ENCODE assay signal across 19 mouse cellular contexts in genomic region chr4:124951036-124951433, GRCm38 (mm10). TPM values are rescaled to one million over a fixed set of nuclear protein-coding genes. Genes with fewer than 3 reads are reported as not detected.
DNase-seq lines count a peak whose midpoint lies in the region; ATAC-seq and TF ChIP-seq lines count a peak whose summit lies in the region.
"Had no signal": no experiment of that assay in that cellular context is flagged by ENCODE, and none has a peak within 500 bp of the region (broad histone marks: within the 10 kb centered on the region; RNA-seq: fewer than 3 reads in every experiment).

No protein-coding gene starts in this region.

- no peaks in the 10 kb centered on the region for H3K27me3 ChIP-seq in kidney, adult 2 months (replicated peaks; ENCODE audit: control insufficient read depth, insufficient read depth, low read length)
- no peaks in the 10 kb centered on the region for H3K27me3 ChIP-seq in liver, postnatal 0 days (ENCODE audit: insufficient read depth, low read length)
- H3K27me3 ChIP-seq: embryonic facial prominence, embryonic 12.5 days; hindbrain, embryonic 15.5 days; neural tube, embryonic 13.5 days had no signal

- no peak overlapping the region for H3K27ac ChIP-seq in kidney, adult 2 months (ENCODE audit: insufficient read depth, low read depth, low read length)
- no peak overlapping the region for H3K27ac ChIP-seq in liver, postnatal 0 days (ENCODE audit: low read depth)
- H3K27ac ChIP-seq: embryonic facial prominence, embryonic 12.5 days; hindbrain, embryonic 15.5 days; midbrain, embryonic 10.5 days; neural tube, embryonic 13.5 days had no signal

- H3K9me3 ChIP-seq in liver, postnatal 0 days (ENCODE audit: low read length), result no peaks in the 10 kb centered on the region
- H3K9me3 ChIP-seq: embryonic facial prominence, embryonic 12.5 days; forebrain, embryonic 10.5 days; heart, embryonic 13.5 days; hindbrain, embryonic 15.5 days; midbrain, embryonic 10.5 days; neural tube, embryonic 13.5 days had no signal

- no peak overlapping the region for H3K4me3 ChIP-seq in kidney, adult 2 months (ENCODE audit: insufficient read depth, low read depth, low read length)
- no peak overlapping the region for H3K4me3 ChIP-seq in liver, postnatal 0 days (ENCODE audit: low read depth, low read length)
- H3K4me3 ChIP-seq: embryonic facial prominence, embryonic 12.5 days; forebrain, embryonic 10.5 days; heart, embryonic 13.5 days; hindbrain, embryonic 15.5 days; midbrain, embryonic 10.5 days; neural tube, embryonic 13.5 days had no signal

- no peak overlapping the region for H3K9ac ChIP-seq in liver, postnatal 0 days (replicated peaks)
- H3K9ac ChIP-seq: embryonic facial prominence, embryonic 12.5 days; heart, embryonic 13.5 days; hindbrain, embryonic 15.5 days; neural tube, embryonic 13.5 days had no signal

- no peak for TF ChIP-seq CTCF in kidney, adult 2 months (conservative IDR thresholded peaks at IDR 0.05; ENCODE audit: insufficient read depth, insufficient read length, low read depth, low read length)
- no peak for TF ChIP-seq CTCF in liver, postnatal 0 days (IDR thresholded peaks at IDR 0.05; ENCODE audit: low read depth)

- TF ChIP-seq EP300 in liver, postnatal 0 days (IDR thresholded peaks at IDR 0.05; ENCODE audit: low read depth), result no peak

- TF ChIP-seq POLR2A in kidney, adult 2 months (IDR thresholded peaks at IDR 0.05; ENCODE audit: low read depth, low read length), result no peak

- WGBS in kidney, adult 2 months, result 22% methylated on average over 10 of the region's 10 CpGs
- WGBS in liver, postnatal 0 days (ENCODE audit: insufficient replicate concordance), result 42% methylated on average over 10 of the region's 10 CpGs

- no peaks in the 10 kb centered on the region for H3K4me1 ChIP-seq in kidney, adult 2 months (ENCODE audit: control insufficient read depth, insufficient read depth, low read length)
- no peaks in the 10 kb centered on the region for H3K4me1 ChIP-seq in liver, postnatal 0 days (ENCODE audit: insufficient read depth)
- H3K4me1 ChIP-seq: embryonic facial prominence, embryonic 12.5 days; heart, embryonic 13.5 days; hindbrain, embryonic 15.5 days; midbrain, embryonic 10.5 days had no signal

- no peak overlapping the region for H3K4me2 ChIP-seq in liver, postnatal 0 days (ENCODE audit: low read depth, low read length)
- H3K4me2 ChIP-seq: embryonic facial prominence, embryonic 12.5 days; heart, embryonic 13.5 days; hindbrain, embryonic 15.5 days; neural tube, embryonic 13.5 days had no signal

- H3K36me3 ChIP-seq in kidney, adult 2 months (ENCODE audit: control insufficient read depth, insufficient read depth, low read length), result no peaks in the 10 kb centered on the region
- H3K36me3 ChIP-seq in liver, postnatal 0 days (replicated peaks; ENCODE audit: insufficient read depth, low read length), result no peaks in the 10 kb centered on the region
- H3K36me3 ChIP-seq: embryonic facial prominence, embryonic 12.5 days; heart, embryonic 13.5 days; hindbrain, embryonic 15.5 days; midbrain, embryonic 10.5 days; neural tube, embryonic 13.5 days had no signal

- DNase-seq in kidney, adult 2 months, result peak; percentile 12
- no peak for DNase-seq in kidney, adult 8-10 months
- peak; percentile 27 for DNase-seq in MN1 (ENCODE audit: low spot score)
- DNase-seq in kidney, postnatal 14 days, result peak; percentile 59
- peak; percentile 53 for DNase-seq in lung, postnatal 10 days
- no peak for DNase-seq in liver, postnatal 0 days
- no peak for DNase-seq in frontal cortex, postnatal 14 days (ENCODE audit: low spot score in 2 of 2)
- DNase-seq: adrenal gland, postnatal 14 days; cerebellum, adult 11-12 months; liver; right cerebral cortex, postnatal 25 days; thymus, postnatal 25 days had no signal

- no peak for ATAC-seq in liver, postnatal 0 days
- ATAC-seq: intestine, postnatal 0 days had no signal

RNA-seq across cellular contexts. Expression of gene Cdca8, which starts 11.9 kb away (rescaled TPM):
- polyA plus RNA-seq in kidney, adult 2 months (2012; rRNA removed), result 1.4 and 1.5 TPM in 2 replicates
- polyA plus RNA-seq in liver, postnatal 0 days (2015; fragmentation: Nextera tagmentation; extraction: Ambion mirVana), result 49.5 and 56.3 TPM in 2 replicates

RNA-seq across cellular contexts. Expression of gene 9930104L06Rik, which starts 14.2 kb away (rescaled TPM):
- polyA plus RNA-seq in kidney, adult 2 months (2012; rRNA removed), result 7.7 and 8.1 TPM in 2 replicates
- 2.4 and 2.6 TPM in 2 replicates for polyA plus RNA-seq in liver, postnatal 0 days (2015; fragmentation: Nextera tagmentation; extraction: Ambion mirVana)

RNA-seq across cellular contexts. Expression of gene Rspo1, which starts 35.2 kb away (rescaled TPM):
- polyA plus RNA-seq in kidney, adult 2 months (2012; rRNA removed), result 2.0 and 2.5 TPM in 2 replicates
- polyA plus RNA-seq in liver, postnatal 0 days (2015; fragmentation: Nextera tagmentation; extraction: Ambion mirVana), result 0.41 and 0.86 TPM in 2 replicates

Comparison
In these comparisons a context has a peak if more than half of its experiments do, and no peak if none do; other contexts are left out.
1. DNase-seq: peak in kidney, adult 2 months (single experiment), MN1 (single experiment), kidney, postnatal 14 days (single experiment) and lung, postnatal 10 days (single experiment); none in kidney, adult 8-10 months (0 of 2), liver, postnatal 0 days (single experiment) and frontal cortex, postnatal 14 days (0 of 2).
2. RNA of gene Cdca8, which starts 11.9 kb away (polyA plus RNA-seq): 49.5 to 56.3 TPM in liver, postnatal 0 days; 1.4 to 1.5 TPM in kidney, adult 2 months; every median in the first group is over 10 times any median in the second.